In the genomic region with DNA sequence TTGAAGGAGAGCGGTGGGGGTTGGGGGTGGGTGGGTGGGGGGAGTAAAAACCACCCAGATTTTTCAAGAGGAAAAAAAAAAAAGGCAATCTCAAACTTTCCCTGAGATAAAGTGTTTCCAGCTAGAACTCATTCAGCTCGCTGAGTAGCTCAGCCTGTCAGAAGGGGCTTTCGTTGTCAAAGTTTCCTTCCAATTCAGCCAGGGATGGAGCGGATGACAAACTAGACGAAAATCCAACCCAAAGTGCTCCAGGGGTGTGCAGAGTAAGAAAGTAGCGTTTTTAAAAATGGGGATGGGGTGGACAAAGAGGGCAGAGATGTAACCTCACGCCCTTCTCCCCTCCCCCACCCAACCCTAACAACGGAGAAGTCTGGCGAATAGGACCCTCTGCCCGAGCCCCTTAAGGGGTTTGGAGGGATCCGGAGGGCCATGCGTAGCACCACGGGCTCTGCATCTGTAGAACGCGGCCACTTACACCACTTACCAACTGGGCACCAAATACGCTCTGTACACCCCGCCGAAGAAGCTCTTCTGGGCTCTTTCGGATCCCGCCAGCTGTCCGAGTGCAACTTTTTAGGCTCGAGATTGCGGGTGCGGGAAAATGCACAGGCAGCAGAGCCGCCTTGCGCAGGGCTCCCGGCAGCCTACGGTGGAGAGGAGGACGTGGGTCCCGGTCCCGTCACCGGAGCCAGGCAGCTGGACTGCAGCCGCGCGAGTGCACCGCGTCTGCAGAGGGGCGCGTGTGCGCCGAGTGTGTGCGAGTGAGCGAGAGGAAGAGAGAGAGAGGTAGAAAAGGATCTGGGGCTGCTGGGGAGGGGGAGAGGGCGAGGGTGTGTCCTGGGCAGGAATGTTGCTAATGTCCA, we compare ENCODE assay signal across 10 mouse cellular contexts.
DNase-seq lines count a peak whose midpoint lies in the region; ATAC-seq and TF ChIP-seq lines count a peak whose summit lies in the region.
"Had no signal": no experiment of that assay in that cellular context is flagged by ENCODE, and none has a peak within 500 bp of the region (broad histone marks: within the 10 kb centered on the region; RNA-seq: fewer than 3 reads in every experiment).

No protein-coding gene starts in this region.

- no peak for TF ChIP-seq POLR2A in kidney, adult 2 months (IDR thresholded peaks at IDR 0.05; ENCODE audit: low read depth, low read length)

- peak; percentile 73 for ATAC-seq in intestine, embryonic 14.5 days (replicated peaks; ENCODE audit: low FRiP score, low TSS enrichment, low read depth)
- ATAC-seq in lung, postnatal 0 days = peak; percentile 74
- peak; percentile 68 for ATAC-seq in stomach, embryonic 14.5 days (ENCODE audit: insufficient number of reproducible peaks, insufficient read depth, low FRiP score, low read depth)
- ATAC-seq: Patski had no signal

- H3K4me3 ChIP-seq in kidney, adult 2 months (ENCODE audit: insufficient read depth, low read depth, low read length) = peak overlapping the region; percentile 52
- peak overlapping the region; percentile 50 for H3K4me3 ChIP-seq in intestine, embryonic 14.5 days (ENCODE audit: low read depth, low read length)
- H3K4me3 ChIP-seq in lung, postnatal 0 days (ENCODE audit: low read depth, low read length) = peak overlapping the region; percentile 45
- H3K4me3 ChIP-seq in stomach, embryonic 14.5 days (ENCODE audit: low read depth, low read length) = peak overlapping the region; percentile 66

- no peaks in the 10 kb centered on the region for H3K9me3 ChIP-seq in intestine, embryonic 14.5 days (ENCODE audit: control insufficient read depth, low read length)
- no peaks in the 10 kb centered on the region for H3K9me3 ChIP-seq in lung, postnatal 0 days (ENCODE audit: low read length)
- no peaks in the 10 kb centered on the region for H3K9me3 ChIP-seq in stomach, embryonic 14.5 days (ENCODE audit: control insufficient read depth, low read depth, low read length)

- TF ChIP-seq CTCF in kidney, adult 2 months (conservative IDR thresholded peaks at IDR 0.05; ENCODE audit: insufficient read depth, insufficient read length, low read depth, low read length) = no peak
- TF ChIP-seq CTCF in lung, postnatal 0 days (IDR thresholded peaks at IDR 0.05) = 0 out of 2 replicates have a peak, but pooled peaks have one; percentile 2

- peak overlapping the region; percentile 65 for H3K4me2 ChIP-seq in intestine, embryonic 14.5 days (ENCODE audit: low read length)
- H3K4me2 ChIP-seq in lung, postnatal 0 days (replicated peaks; ENCODE audit: low read depth, low read length) = peak overlapping the region; percentile 63
- H3K4me2 ChIP-seq in stomach, embryonic 14.5 days (replicated peaks; ENCODE audit: low read depth, low read length) = peak overlapping the region; percentile 82

- DNase-seq in kidney, adult 2 months = peak; percentile 15
- no peak for DNase-seq in kidney, adult 11 months
- peak; percentile 42 for DNase-seq in adrenal gland, postnatal 25 days
- DNase-seq in gastrocnemius, postnatal 25 days = peak; percentile 28
- peak; percentile 81 for DNase-seq in intestine, embryonic 14.5 days (ENCODE audit: low spot score)
- peak; percentile 65 for DNase-seq in lung, postnatal 0 days (ENCODE audit: low spot score)
- no peak for DNase-seq in spleen, adult 12 weeks (ENCODE audit: low spot score)

- peaks cover 2% of the 10 kb centered on the region; the same call in 1 of the 2 replicates for H3K4me1 ChIP-seq in kidney, adult 2 months (ENCODE audit: control insufficient read depth, insufficient read depth, low read length)
- H3K4me1 ChIP-seq in intestine, embryonic 14.5 days (replicated peaks; ENCODE audit: control insufficient read depth, insufficient read depth, low read length) = peaks cover 16% of the 10 kb centered on the region; the same call in 1 of the 2 replicates
- H3K4me1 ChIP-seq in lung, postnatal 0 days (ENCODE audit: insufficient read depth, low read depth, low read length) = no peaks in the 10 kb centered on the region
- H3K4me1 ChIP-seq in stomach, embryonic 14.5 days (ENCODE audit: control insufficient read depth, insufficient read depth, low read length) = peaks cover 9% of the 10 kb centered on the region; the same call in 1 of the 2 replicates

- H3K36me3 ChIP-seq in kidney, adult 2 months (ENCODE audit: control insufficient read depth, insufficient read depth, low read length) = no peaks in the 10 kb centered on the region
- no peaks in the 10 kb centered on the region for H3K36me3 ChIP-seq in intestine, embryonic 14.5 days (ENCODE audit: control insufficient read depth, insufficient read depth, low read length)
- H3K36me3 ChIP-seq in lung, postnatal 0 days (ENCODE audit: insufficient read depth, low read length) = no peaks in the 10 kb centered on the region
- H3K36me3 ChIP-seq in stomach, embryonic 14.5 days (ENCODE audit: control insufficient read depth, insufficient read depth, low read length) = no peaks in the 10 kb centered on the region

- H3K27me3 ChIP-seq in kidney, adult 2 months (replicated peaks; ENCODE audit: control insufficient read depth, insufficient read depth, low read length) = peaks cover 1% of the 10 kb centered on the region; the same call in 1 of the 2 replicates
- H3K27me3 ChIP-seq in intestine, embryonic 14.5 days (replicated peaks; ENCODE audit: control insufficient read depth, insufficient read depth, low read length) = 0 out of 2 replicates have a peak, but pooled peaks cover 3% of the 10 kb centered on the region
- peaks cover 4% of the 10 kb centered on the region; the same call in 1 of the 2 replicates for H3K27me3 ChIP-seq in lung, postnatal 0 days (replicated peaks; ENCODE audit: insufficient read depth, low read length)
- H3K27me3 ChIP-seq in stomach, embryonic 14.5 days (ENCODE audit: control insufficient read depth, insufficient read depth, low read length) = no peaks in the 10 kb centered on the region
- H3K27me3 ChIP-seq: Patski had no signal

- no peak overlapping the region for H3K27ac ChIP-seq in kidney, adult 2 months (ENCODE audit: insufficient read depth, low read depth, low read length)
- peak overlapping the region; percentile 59; the same call in 1 of the 2 replicates for H3K27ac ChIP-seq in intestine, embryonic 14.5 days (ENCODE audit: low read depth)
- H3K27ac ChIP-seq in lung, postnatal 0 days (ENCODE audit: low read length) = no peak overlapping the region; the same call in 1 of the 2 replicates
- peak overlapping the region; percentile 83 for H3K27ac ChIP-seq in stomach, embryonic 14.5 days (ENCODE audit: low read length)
- H3K27ac ChIP-seq: macrophage had no signal

- no peak for TF ChIP-seq EP300 in lung, postnatal 0 days (IDR thresholded peaks at IDR 0.05)

- 3% methylated on average over 44 of the region's 44 CpGs for WGBS in kidney, adult 2 months
- WGBS in intestine, embryonic 14.5 days = under 1% methylated on average over 43 of the region's 44 CpGs
- WGBS in lung, postnatal 0 days = under 1% methylated on average over 41 of the region's 44 CpGs
- under 1% methylated on average over 44 of the region's 44 CpGs for WGBS in stomach, embryonic 14.5 days

- H3K9ac ChIP-seq in intestine, embryonic 14.5 days (ENCODE audit: low read length) = peak overlapping the region; percentile 68
- H3K9ac ChIP-seq in lung, postnatal 0 days (replicated peaks; ENCODE audit: low read depth) = 0 out of 2 replicates have a peak overlapping the region, but pooled peaks have one; percentile 16
- H3K9ac ChIP-seq in stomach, embryonic 14.5 days (replicated peaks; ENCODE audit: low read depth, low read length) = peak overlapping the region; percentile 53

Comparison
In these comparisons a context has a peak if more than half of its experiments do, and no peak if none do; other contexts are left out.
1. DNase-seq: peak in kidney, adult 2 months (single experiment), adrenal gland, postnatal 25 days (single experiment), gastrocnemius, postnatal 25 days (single experiment), intestine, embryonic 14.5 days (single experiment) and lung, postnatal 0 days (single experiment); none in kidney, adult 11 months (single experiment) and spleen, adult 12 weeks (single experiment).
2. H3K27ac ChIP-seq: peak in intestine, embryonic 14.5 days (single experiment) and stomach, embryonic 14.5 days (single experiment); none in kidney, adult 2 months (single experiment) and lung, postnatal 0 days (single experiment).
3. H3K9ac ChIP-seq: peak in every context shown above with its lines; median percentile 68 in intestine, embryonic 14.5 days; 53 in stomach, embryonic 14.5 days; 16 in lung, postnatal 0 days.
4. Peak in every context shown above with its lines, with median percentiles within 50 percentile points of each other: H3K4me3 ChIP-seq, ATAC-seq and H3K4me2 ChIP-seq.